Mouse (Mus musculus) kidney, embryonic 16.5 days (tissue): Measurements from ENCODE around the gene Rock2. TPM values are rescaled to one million over a fixed set of nuclear protein-coding genes. Genes with fewer than 3 reads are reported as not detected.

Experiments
- ATAC-seq: fragments of 200-750 bp; cut with Nextera tagmentation; 2 replicates; pipeline ENCODE4 v1.8.0; 2017; ENCODE audit warnings: moderate TSS enrichment; ENCODE audit not compliant: low FRiP score, low TSS enrichment
- H3K27ac ChIP-seq: fragments of 300-500 bp; sonication (generic); 2 replicates; pipeline ENCODE4 v1.5.1; 2014; ENCODE audit warnings: low read length
- H3K27me3 ChIP-seq: fragments of 300-500 bp; sonication (generic); 2 replicates; pipeline ENCODE4 v1.6.1; 2014; ENCODE audit warnings: low read length, control low read depth, mixed read lengths; ENCODE audit not compliant: insufficient read depth
- H3K36me3 ChIP-seq: fragments of 300-500 bp; sonication (generic); 2 replicates; pipeline ENCODE4 v1.6.1; 2014; ENCODE audit warnings: low read length, control low read depth, mixed read lengths; ENCODE audit not compliant: insufficient read depth
- H3K4me1 ChIP-seq: fragments of 300-500 bp; sonication (generic); 2 replicates; pipeline ENCODE4 v1.6.1; 2014; ENCODE audit warnings: low read length, control low read depth, mixed read lengths; ENCODE audit not compliant: insufficient read depth
- H3K4me2 ChIP-seq: fragments of 300-500 bp; sonication (generic); replicated peaks from 2 replicates; pipeline ENCODE4 v1.6.1; 2014; ENCODE audit warnings: low read depth, low read length
- H3K4me3 ChIP-seq: fragments of 300-500 bp; sonication (generic); 2 replicates; pipeline ENCODE4 v1.5.1; 2014; ENCODE audit warnings: mild to moderate bottlenecking, low read length
- H3K9ac ChIP-seq: fragments of 300-500 bp; sonication (generic); replicated peaks from 2 replicates; pipeline ENCODE4 v1.6.1; 2014; ENCODE audit warnings: low read length
- H3K9me3 ChIP-seq: fragments of 300-500 bp; sonication (generic); 2 replicates; pipeline ENCODE4 v1.6.1; 2016; ENCODE audit warnings: low read length, control low read depth
- WGBS: fragments of 180-500 bp; shearing (Covaris S2); extraction: QIAGEN DNeasy Blood & Tissue Kit; methylation state at CpG from one replicate; pipeline ENCODE4 v1.1.7; 2014; 5-methylcytosine and 5-hydroxymethylcytosine counted together
- polyA plus RNA-seq: library from polyadenylated mRNA; unstranded; fragments of >200 nt; fragmentation: Nextera tagmentation; extraction: Ambion mirVana; gene quantifications from 2 replicates; pipeline ENCODE4 v1.2.1, GENCODE M21; 2015

The Rock2 gene
- polyA plus RNA-seq, 1 experiment from 2014 or later: 10.6 TPM

- H3K4me2 ChIP-seq: peak overlapping the region; percentile 64
- H3K4me1 ChIP-seq: peaks cover 30% of the 10 kb centered on the region
- H3K36me3 ChIP-seq: no peaks in the 10 kb centered on the region
- peak overlapping the region; percentile 93 for H3K9ac ChIP-seq
- no peaks in the 10 kb centered on the region for H3K27me3 ChIP-seq
- no peaks in the 10 kb centered on the region for H3K9me3 ChIP-seq
- no peak overlapping the region; the same call in 1 of the 2 replicates for H3K27ac ChIP-seq
- H3K4me3 ChIP-seq: peak overlapping the region; percentile 94
- ATAC-seq: no peak
- WGBS: 11% methylated on average over 8 of the region's 8 CpGs
These were observed 1.5 kb downstream of the Rock2 start for GRCm38 (mm10) chr12:16896073-16896789.

- Histone ChIP-seq H3K27me3 (no peaks in the 10 kb centered on the region), H3K9me3 (no peaks in the 10 kb centered on the region), H3K4me3 (no peak overlapping the region; the same call in 1 of the 2 replicates), H3K27ac (no peak overlapping the region), H3K36me3 (no peaks in the 10 kb centered on the region), H3K4me1 (peaks cover 30% of the 10 kb centered on the region), H3K4me2 (peak overlapping the region; percentile 15; the same call in 1 of the 2 replicates), H3K9ac (no peak overlapping the region)
- ATAC-seq: no peak
- WGBS: 67% methylated on average over 2 of the region's 2 CpGs
These were observed 2.5 kb downstream of the Rock2 start for GRCm38 (mm10) chr12:16897225-16897624.

GRCm38 (mm10) chr12:16898221-16898620, 3.5 kb downstream of the Rock2 start:
- 47% methylated on average over 2 of the region's 2 CpGs for WGBS
- no peaks in the 10 kb centered on the region for H3K36me3 ChIP-seq
- H3K9ac ChIP-seq: no peak overlapping the region
- no peaks in the 10 kb centered on the region for H3K9me3 ChIP-seq
- peaks cover 28% of the 10 kb centered on the region for H3K4me1 ChIP-seq
- H3K27me3 ChIP-seq: no peaks in the 10 kb centered on the region
- no peak overlapping the region for H3K27ac ChIP-seq
- no peak for ATAC-seq
- H3K4me2 ChIP-seq: no peak overlapping the region
- H3K4me3 ChIP-seq: no peak overlapping the region

GRCm38 (mm10) chr12:16898790-16899189, 4.1 kb downstream of the Rock2 start:
- Histone ChIP-seq H3K9ac (no peak overlapping the region), H3K4me1 (peaks cover 23% of the 10 kb centered on the region), H3K27ac (no peak overlapping the region), H3K4me2 (no peak overlapping the region), H3K27me3 (no peaks in the 10 kb centered on the region), H3K36me3 (no peaks in the 10 kb centered on the region), H3K9me3 (no peaks in the 10 kb centered on the region), H3K4me3 (no peak overlapping the region)
- ATAC-seq: no peak

- Histone ChIP-seq H3K4me3 (no peak overlapping the region), H3K4me2 (no peak overlapping the region), H3K27me3 (no peaks in the 10 kb centered on the region), H3K4me1 (peaks cover 21% of the 10 kb centered on the region), H3K27ac (no peak overlapping the region), H3K9ac (no peak overlapping the region), H3K36me3 (no peaks in the 10 kb centered on the region), H3K9me3 (no peaks in the 10 kb centered on the region)
- no peak for ATAC-seq
- 37% methylated on average over 3 of the region's 3 CpGs for WGBS
These were observed 6.0 kb downstream of the Rock2 start for GRCm38 (mm10) chr12:16900625-16901222.

GRCm38 (mm10) chr12:16903949-16904635, 9.4 kb downstream of the Rock2 start:
- WGBS: 78% methylated on average over 2 of the region's 2 CpGs
- ATAC-seq: no peak
- peaks cover 7% of the 10 kb centered on the region; the same call in 1 of the 2 replicates for H3K4me1 ChIP-seq
- no peak overlapping the region for H3K9ac ChIP-seq
- no peaks in the 10 kb centered on the region for H3K27me3 ChIP-seq
- no peak overlapping the region for H3K4me2 ChIP-seq
- H3K27ac ChIP-seq: no peak overlapping the region
- no peaks in the 10 kb centered on the region for H3K36me3 ChIP-seq
- H3K9me3 ChIP-seq: no peaks in the 10 kb centered on the region
- H3K4me3 ChIP-seq: no peak overlapping the region

GRCm38 (mm10) chr12:16907282-16907846, 12.7 kb downstream of the Rock2 start:
- ATAC-seq: no peak
- Histone ChIP-seq H3K9me3 (no peaks in the 10 kb centered on the region), H3K9ac (no peak overlapping the region), H3K27ac (no peak overlapping the region), H3K4me1 (peaks cover 2% of the 10 kb centered on the region; the same call in 1 of the 2 replicates), H3K4me2 (no peak overlapping the region), H3K27me3 (no peaks in the 10 kb centered on the region), H3K4me3 (no peak overlapping the region), H3K36me3 (no peaks in the 10 kb centered on the region)
- WGBS: 95% methylated on average over 1 of the region's 1 CpGs

- WGBS: 94% methylated on average over 1 of the region's 1 CpGs
- H3K9me3 ChIP-seq: no peaks in the 10 kb centered on the region
- H3K4me2 ChIP-seq: no peak overlapping the region
- no peak overlapping the region for H3K27ac ChIP-seq
- H3K4me1 ChIP-seq: peaks cover 2% of the 10 kb centered on the region; the same call in 1 of the 2 replicates
- no peak for ATAC-seq
- H3K4me3 ChIP-seq: no peak overlapping the region
- H3K27me3 ChIP-seq: no peaks in the 10 kb centered on the region
- no peaks in the 10 kb centered on the region for H3K36me3 ChIP-seq
- H3K9ac ChIP-seq: no peak overlapping the region
These were observed 13.4 kb downstream of the Rock2 start for GRCm38 (mm10) chr12:16907953-16908648.

- H3K27me3 ChIP-seq: no peaks in the 10 kb centered on the region
- no peak overlapping the region for H3K4me2 ChIP-seq
- H3K4me3 ChIP-seq: no peak overlapping the region
- 68% methylated on average over 2 of the region's 3 CpGs for WGBS
- no peaks in the 10 kb centered on the region for H3K4me1 ChIP-seq
- no peaks in the 10 kb centered on the region for H3K36me3 ChIP-seq
- no peak overlapping the region for H3K9ac ChIP-seq
- ATAC-seq: no peak
- H3K9me3 ChIP-seq: no peaks in the 10 kb centered on the region
- H3K27ac ChIP-seq: no peak overlapping the region
These were observed 16.8 kb downstream of the Rock2 start for GRCm38 (mm10) chr12:16911524-16911923.
